11 mouse cellular contexts compared by ENCODE assay signal in genomic region chr9:118632758-118633143, GRCm38 (mm10). TPM values are rescaled to one million over a fixed set of nuclear protein-coding genes. Genes with fewer than 3 reads are reported as not detected.
A peak's percentile ranks its signal among the peaks of the same experiment; 100 is the strongest.
DNase-seq lines count a peak whose midpoint lies in the region; ATAC-seq and TF ChIP-seq lines count a peak whose summit lies in the region.
"Had no signal": no experiment of that assay in that cellular context is flagged by ENCODE, and none has a peak within 500 bp of the region (broad histone marks: within the 10 kb centered on the region; RNA-seq: fewer than 3 reads in every experiment).

No protein-coding gene starts in this region.

- H3K4me1 ChIP-seq in lung, embryonic 14.5 days (ENCODE audit: insufficient read depth) = peaks cover 9% of the 10 kb centered on the region; the same call in 1 of the 2 replicates
- peaks cover 34% of the 10 kb centered on the region for H3K4me1 ChIP-seq in kidney, embryonic 15.5 days

- H3K9me3 ChIP-seq in lung, embryonic 14.5 days (ENCODE audit: low read depth, low read length) = no peaks in the 10 kb centered on the region
- H3K9me3 ChIP-seq in kidney, embryonic 15.5 days (replicated peaks) = no peaks in the 10 kb centered on the region
- H3K9me3 ChIP-seq: forebrain, embryonic 10.5 days had no signal

- 38% methylated on average over 14 of the region's 14 CpGs for WGBS in lung, embryonic 14.5 days
- WGBS in kidney, embryonic 15.5 days = 62% methylated on average over 14 of the region's 14 CpGs
- WGBS in macrophage (ENCODE audit: missing documents) = 3% methylated on average over 13 of the region's 14 CpGs

- TF ChIP-seq CTCF in lung, embryonic 14.5 days (IDR thresholded peaks at IDR 0.05; ENCODE audit: low read depth) = no peak

- H3K4me3 ChIP-seq in lung, embryonic 14.5 days (ENCODE audit: low read depth, low read length) = no peak overlapping the region
- H3K4me3 ChIP-seq in kidney, embryonic 15.5 days (replicated peaks) = no peak overlapping the region
- no peak overlapping the region for H3K4me3 ChIP-seq in macrophage (ENCODE audit: inconsistent target)
- H3K4me3 ChIP-seq: forebrain, embryonic 10.5 days; midbrain, embryonic 10.5 days had no signal

- no peaks in the 10 kb centered on the region for H3K79me2 ChIP-seq in macrophage (ENCODE audit: inconsistent target)

- peaks cover 22% of the 10 kb centered on the region; the same call in 1 of the 2 replicates for H3K36me3 ChIP-seq in lung, embryonic 14.5 days (ENCODE audit: insufficient read depth)
- peaks cover 48% of the 10 kb centered on the region for H3K36me3 ChIP-seq in kidney, embryonic 15.5 days
- H3K36me3 ChIP-seq in macrophage (ENCODE audit: inconsistent target) = no peaks in the 10 kb centered on the region

- peak; percentile 44 for DNase-seq in lung, embryonic 14.5 days
- no peak for DNase-seq in lung, postnatal 25 days (ENCODE audit: low spot score)
- DNase-seq in right cerebral cortex, postnatal 14 days = no peak
- no peak for DNase-seq in layer of hippocampus, postnatal 10 days (ENCODE audit: low spot score in 2 of 2)
- no peak for DNase-seq in Muller cell, postnatal 12 days (ENCODE audit: inconsistent ontology term)
- DNase-seq: cerebellum, postnatal 14 days had no signal

- peak overlapping the region; percentile 36; the same call in 1 of the 2 replicates for H3K27ac ChIP-seq in lung, embryonic 14.5 days (ENCODE audit: low read depth)
- peak overlapping the region; percentile 81 for H3K27ac ChIP-seq in kidney, embryonic 15.5 days
- peak overlapping the region; percentile 51 for H3K27ac ChIP-seq in macrophage
- H3K27ac ChIP-seq: midbrain, embryonic 10.5 days had no signal

- 0 out of 2 replicates have a peak overlapping the region, but pooled peaks have one; percentile 20 for H3K4me2 ChIP-seq in lung, embryonic 14.5 days
- no peak overlapping the region for H3K4me2 ChIP-seq in kidney, embryonic 15.5 days

- no peak overlapping the region for H3K9ac ChIP-seq in lung, embryonic 14.5 days
- no peak overlapping the region for H3K9ac ChIP-seq in kidney, embryonic 15.5 days

- no peaks in the 10 kb centered on the region for H3K27me3 ChIP-seq in lung, embryonic 14.5 days (ENCODE audit: insufficient read depth, low read length)
- no peaks in the 10 kb centered on the region for H3K27me3 ChIP-seq in kidney, embryonic 15.5 days

- ATAC-seq in lung, embryonic 14.5 days (ENCODE audit: insufficient read depth) = no peak
- peak; percentile 76 for ATAC-seq in common myeloid progenitor, adult 5-6 weeks (replicated peaks; ENCODE audit: low read depth, poor library complexity, severe bottlenecking)
- ATAC-seq in kidney, embryonic 15.5 days (replicated peaks; ENCODE audit: low FRiP score) = no peak

RNA-seq across cellular contexts. Expression of gene Itga9, which starts 26.3 kb away (rescaled TPM):
- 28.7 and 30.0 TPM in 2 replicates for polyA plus RNA-seq in lung, embryonic 14.5 days (2014; fragmentation: Nextera tagmentation; extraction: Ambion mirVana)
- 3.0 and 7.0 TPM in 2 replicates for total RNA-seq in common myeloid progenitor, adult 5-6 weeks (2017)
- polyA plus RNA-seq in kidney, embryonic 15.5 days (2015; fragmentation: Nextera tagmentation; extraction: Ambion mirVana) = 25.8 and 26.1 TPM in 2 replicates
- total RNA-seq in macrophage (2018; cell fraction: chromatin; rRNA removed) = 100 to 1,000 TPM in 1 of 26 experiments, 10 to 100 TPM in 25; 26.4 to 213 (median 44.6) TPM
- total RNA-seq in macrophage (2018; cell fraction: cytosol; rRNA removed) = 1 to 10 TPM; 2.3 to 8.3 (median 5.1) TPM
- total RNA-seq in macrophage (2018; cell fraction: nucleus; rRNA removed) = 10 to 100 TPM in 23 of 26 experiments, 1 to 10 TPM in 3; 5.3 to 29.7 (median 17.8) TPM
- polyA plus RNA-seq in macrophage (2018) = 3.7 to 12.3 TPM (median 8.4 TPM) in 3 replicates
- 1 to 10 TPM; 4.5 to 6.8 TPM for total RNA-seq in layer of hippocampus, postnatal 10 days (2021)
